Mouse (Mus musculus) intestine, embryonic 15.5 days (tissue): ENCODE measurements at regions not wholly inside any gene's neighbourhood (a gene's known extent, or its start where the extent isn't known, plus 50 kb on each side); places are given as distances from the start of the nearest gene placed in this dataset.

Source experiments
- ATAC-seq: fragments of 200-750 bp; cut with Nextera tagmentation; 2 replicates; pipeline ENCODE4 v1.8.0; 2017; ENCODE audit warnings: moderate TSS enrichment, moderate library complexity
- H3K27ac ChIP-seq: fragments of 300-500 bp; sonication (generic); 2 replicates; pipeline ENCODE4 v1.5.1; 2015; ENCODE audit warnings: mild to moderate bottlenecking, inconsistent platforms
- H3K27me3 ChIP-seq: fragments of 300-500 bp; sonication (generic); replicated peaks from 2 replicates; pipeline ENCODE4 v1.6.1; 2015; ENCODE audit warnings: inconsistent platforms
- H3K36me3 ChIP-seq: fragments of 300-500 bp; sonication (generic); 2 replicates; pipeline ENCODE4 v1.6.1; 2015; ENCODE audit warnings: inconsistent platforms
- H3K4me1 ChIP-seq: fragments of 300-500 bp; sonication (generic); replicated peaks from 2 replicates; pipeline ENCODE4 v1.6.1; 2015; ENCODE audit warnings: inconsistent platforms
- H3K4me2 ChIP-seq: fragments of 300-500 bp; sonication (generic); replicated peaks from 2 replicates; pipeline ENCODE4 v1.6.1; 2015; ENCODE audit warnings: mild to moderate bottlenecking, inconsistent platforms
- H3K4me3 ChIP-seq: fragments of 300-500 bp; sonication (generic); replicated peaks from 2 replicates; pipeline ENCODE4 v1.5.1; 2015; ENCODE audit warnings: inconsistent platforms
- H3K9ac ChIP-seq: fragments of 300-500 bp; sonication (generic); 2 replicates; pipeline ENCODE4 v1.6.1; 2015; ENCODE audit warnings: inconsistent platforms
- H3K9me3 ChIP-seq: fragments of 300-500 bp; sonication (generic); 2 replicates; pipeline ENCODE4 v1.6.1; 2016; ENCODE audit warnings: inconsistent platforms
- WGBS: fragments of 180-500 bp; shearing (Covaris S2); methylation state at CpG from one replicate; pipeline ENCODE4 v1.1.7; 2015; 5-methylcytosine and 5-hydroxymethylcytosine counted together

GRCm38 (mm10) chr10:117505057-117505456, 124.2 kb upstream of the Cpm start:
- WGBS, result 89% methylated on average over 3 of the region's 3 CpGs
- Histone ChIP-seq H3K4me1 (no peaks in the 10 kb centered on the region), H3K9me3 (no peaks in the 10 kb centered on the region), H3K4me3 (no peak overlapping the region), H3K36me3 (no peaks in the 10 kb centered on the region), H3K9ac (no peak overlapping the region), H3K4me2 (no peak overlapping the region), H3K27ac (no peak overlapping the region), H3K27me3 (no peaks in the 10 kb centered on the region)
- ATAC-seq, result no peak

DNA sequence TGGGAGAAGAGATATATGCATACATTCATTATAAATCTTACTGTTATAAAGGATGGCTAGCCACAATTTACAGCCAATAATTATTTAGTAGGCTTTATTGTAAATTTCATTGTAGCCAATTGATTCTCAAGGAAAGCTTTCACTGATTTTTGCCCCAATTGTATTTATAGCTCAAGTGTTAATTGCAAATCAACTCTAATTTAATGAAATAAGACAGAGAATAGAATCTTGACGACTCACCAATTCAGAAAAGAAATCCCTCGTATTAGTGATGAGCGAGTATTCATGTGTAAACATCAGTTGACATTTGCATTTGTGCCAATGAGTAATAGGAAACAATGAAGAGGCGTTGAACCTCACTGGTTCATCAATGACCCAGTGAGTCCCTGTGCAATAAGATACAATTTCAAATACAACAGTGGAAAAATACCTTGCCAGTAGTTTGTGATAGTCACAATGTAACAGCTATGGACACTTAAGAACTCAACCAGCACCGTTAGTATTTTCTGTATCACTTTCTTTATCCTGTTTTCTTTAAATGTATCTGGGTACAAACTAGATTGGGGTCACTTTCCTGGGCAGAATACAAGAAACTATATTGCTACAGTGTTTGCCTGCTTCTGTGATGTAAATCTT, 124.6 kb upstream of the Cpsf6 start:
- Histone ChIP-seq H3K36me3 (no peaks in the 10 kb centered on the region), H3K4me2 (no peak overlapping the region), H3K9me3 (no peaks in the 10 kb centered on the region), H3K4me1 (no peaks in the 10 kb centered on the region), H3K9ac (no peak overlapping the region), H3K27me3 (no peaks in the 10 kb centered on the region), H3K27ac (no peak overlapping the region), H3K4me3 (no peak overlapping the region)
- 75% methylated on average over 5 of the region's 5 CpGs for WGBS
- no peak for ATAC-seq

DNA sequence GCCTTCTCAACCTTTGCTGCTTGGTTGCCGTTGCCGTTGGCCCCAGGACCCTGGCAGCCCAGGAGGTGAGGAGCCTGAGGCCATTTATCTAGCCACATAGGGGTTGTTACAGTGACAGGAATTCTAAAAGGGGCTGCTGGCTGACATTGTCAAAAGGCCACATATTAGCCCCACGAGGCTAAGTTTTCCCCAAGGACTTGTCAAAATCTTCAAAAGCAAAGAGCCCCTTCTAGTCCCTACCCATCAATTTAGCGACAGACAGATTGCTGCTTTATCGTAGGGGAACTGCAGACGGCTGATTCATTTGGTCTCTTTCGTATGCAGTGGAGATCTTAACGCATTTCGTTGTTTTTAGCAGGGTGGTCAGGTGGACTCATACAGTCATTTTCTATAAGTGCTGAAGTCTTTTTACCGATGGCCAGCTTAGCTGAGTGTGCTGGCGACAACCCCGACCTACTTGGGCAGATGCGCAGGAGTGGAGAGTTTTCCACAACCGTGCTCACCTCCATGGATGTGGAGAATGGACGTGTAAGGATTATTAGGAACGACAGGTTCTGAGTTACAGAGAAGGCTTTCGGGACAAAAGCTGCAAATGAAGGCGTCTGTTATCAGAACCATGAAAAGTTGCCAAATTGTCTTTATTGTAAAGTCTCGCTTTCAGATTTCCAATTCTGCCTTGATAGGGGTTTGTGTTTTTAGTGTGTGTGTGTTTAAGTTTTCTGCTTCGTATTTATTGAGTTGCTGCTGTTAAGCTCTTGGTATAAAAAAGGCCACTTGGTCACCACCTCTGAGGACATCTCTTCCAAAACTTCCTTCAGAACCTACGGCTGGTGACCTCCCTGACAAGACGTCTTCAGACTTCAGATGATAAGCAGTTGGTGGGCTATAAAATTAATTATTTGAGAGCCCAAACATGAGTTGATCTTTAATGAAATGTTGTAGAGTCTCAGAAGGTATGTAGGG, 123.7 kb upstream of the Cpsf6 start:
- Histone ChIP-seq H3K4me2 (no peak overlapping the region), H3K9ac (no peak overlapping the region), H3K9me3 (no peaks in the 10 kb centered on the region), H3K36me3 (no peaks in the 10 kb centered on the region), H3K4me1 (no peaks in the 10 kb centered on the region), H3K27me3 (no peaks in the 10 kb centered on the region), H3K27ac (no peak overlapping the region), H3K4me3 (no peak overlapping the region)
- no peak for ATAC-seq
- 80% methylated on average over 22 of the region's 22 CpGs for WGBS

- H3K9ac ChIP-seq, result no peak overlapping the region
- H3K27ac ChIP-seq, result no peak overlapping the region
- H3K4me1 ChIP-seq, result no peaks in the 10 kb centered on the region
- H3K4me2 ChIP-seq, result no peak overlapping the region
- WGBS, result 88% methylated on average over 9 of the region's 9 CpGs
- no peak for ATAC-seq
- H3K9me3 ChIP-seq, result no peaks in the 10 kb centered on the region
- no peaks in the 10 kb centered on the region for H3K27me3 ChIP-seq
- H3K4me3 ChIP-seq, result no peak overlapping the region
- no peaks in the 10 kb centered on the region for H3K36me3 ChIP-seq
These were observed 122.9 kb upstream of the Cpsf6 start for GRCm38 (mm10) chr10:117502731-117503130.

DNA sequence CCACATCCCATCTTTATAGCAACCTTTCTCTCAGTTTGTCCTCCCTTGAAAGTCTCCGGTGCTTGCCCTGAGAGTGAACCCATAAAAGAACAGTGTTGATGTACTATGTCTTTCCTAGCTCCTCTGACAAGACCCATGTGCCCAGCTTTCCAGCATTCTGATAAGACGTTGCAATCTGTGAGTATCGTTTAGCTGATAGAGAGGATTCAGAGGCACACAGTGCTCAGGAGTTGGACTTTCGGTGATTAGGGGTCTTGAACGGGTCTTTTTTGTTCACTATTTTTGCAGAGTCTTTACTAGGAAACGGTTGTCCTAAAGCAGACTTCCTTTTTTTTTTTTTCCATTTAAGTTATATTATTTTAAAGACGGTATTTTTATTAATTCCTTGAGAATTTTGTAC, 122.3 kb upstream of the Cpsf6 start:
- no peak for ATAC-seq
- Histone ChIP-seq H3K4me3 (no peak overlapping the region), H3K4me1 (no peaks in the 10 kb centered on the region), H3K9ac (no peak overlapping the region), H3K27ac (no peak overlapping the region), H3K4me2 (no peak overlapping the region), H3K27me3 (no peaks in the 10 kb centered on the region), H3K36me3 (no peaks in the 10 kb centered on the region), H3K9me3 (no peaks in the 10 kb centered on the region)
- 67% methylated on average over 7 of the region's 7 CpGs for WGBS

DNA sequence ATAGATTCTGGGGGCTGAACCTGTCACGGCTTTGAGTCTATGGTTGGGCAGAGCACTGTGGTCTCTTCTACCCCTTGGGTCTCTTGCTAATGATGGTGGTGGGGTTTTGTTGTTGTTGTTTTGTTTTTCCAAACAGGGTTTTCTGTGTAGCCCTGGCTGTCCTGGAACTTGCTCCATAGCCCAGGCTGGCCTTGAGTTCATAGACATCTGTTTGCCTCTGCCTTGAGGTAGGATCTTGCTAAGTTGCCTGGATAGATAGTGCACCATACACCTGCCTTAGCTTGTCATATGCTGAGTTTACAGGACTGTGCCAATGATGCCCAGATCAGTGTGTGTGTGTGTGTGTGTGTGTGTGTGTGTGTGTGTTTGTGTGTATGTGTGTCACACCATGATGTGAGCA, 121.6 kb upstream of the Cpsf6 start:
- Histone ChIP-seq H3K27ac (no peak overlapping the region), H3K27me3 (no peaks in the 10 kb centered on the region), H3K4me1 (no peaks in the 10 kb centered on the region), H3K4me3 (no peak overlapping the region), H3K36me3 (no peaks in the 10 kb centered on the region), H3K9ac (no peak overlapping the region), H3K4me2 (no peak overlapping the region), H3K9me3 (no peaks in the 10 kb centered on the region)
- ATAC-seq, result no peak
- 90% methylated on average over 1 of the region's 1 CpGs for WGBS

DNA sequence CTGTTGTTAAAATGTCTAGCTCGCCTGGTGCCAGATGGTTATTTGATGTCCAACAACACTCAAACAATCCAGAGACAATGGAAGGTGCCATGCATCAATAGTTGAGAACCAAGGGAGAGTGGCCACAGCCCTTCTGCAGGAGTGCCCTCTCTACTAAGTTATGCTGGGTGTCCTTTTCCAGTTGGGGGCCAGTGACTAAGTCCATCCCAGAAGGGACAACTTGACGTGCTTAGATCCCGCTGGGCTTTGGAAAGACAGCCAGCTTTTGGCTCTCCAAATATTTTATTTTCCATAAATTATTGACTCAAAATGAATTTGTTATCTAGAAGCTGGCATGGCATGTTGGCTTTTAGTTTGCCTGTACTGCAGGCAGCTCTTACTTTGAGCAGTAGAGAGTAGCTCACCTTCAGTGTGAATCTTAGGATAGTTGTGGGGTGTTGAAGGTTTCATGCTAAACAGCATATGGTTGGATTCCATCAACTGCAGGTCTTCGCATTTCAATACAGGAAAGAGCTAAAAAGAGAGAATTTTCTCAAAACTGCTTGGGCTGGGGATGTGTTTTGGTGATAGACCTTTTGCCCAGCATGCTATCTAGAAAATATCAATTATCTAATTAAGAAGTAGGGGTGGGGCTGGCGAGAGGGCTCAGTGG, 120.8 kb upstream of the Cpsf6 start:
- Histone ChIP-seq H3K36me3 (no peaks in the 10 kb centered on the region), H3K9ac (no peak overlapping the region), H3K4me1 (no peaks in the 10 kb centered on the region), H3K4me2 (no peak overlapping the region), H3K9me3 (no peaks in the 10 kb centered on the region), H3K27me3 (no peaks in the 10 kb centered on the region), H3K4me3 (no peak overlapping the region), H3K27ac (no peak overlapping the region)
- WGBS, result 91% methylated on average over 5 of the region's 5 CpGs
- no peak for ATAC-seq

- WGBS, result 81% methylated on average over 6 of the region's 6 CpGs
- Histone ChIP-seq H3K4me3 (no peak overlapping the region), H3K27me3 (no peaks in the 10 kb centered on the region), H3K36me3 (no peaks in the 10 kb centered on the region), H3K4me2 (no peak overlapping the region), H3K9me3 (no peaks in the 10 kb centered on the region), H3K27ac (no peak overlapping the region), H3K9ac (no peak overlapping the region), H3K4me1 (no peaks in the 10 kb centered on the region)
- ATAC-seq, result no peak
These were observed 120.1 kb upstream of the Cpsf6 start for GRCm38 (mm10) chr10:117499864-117500453.

DNA sequence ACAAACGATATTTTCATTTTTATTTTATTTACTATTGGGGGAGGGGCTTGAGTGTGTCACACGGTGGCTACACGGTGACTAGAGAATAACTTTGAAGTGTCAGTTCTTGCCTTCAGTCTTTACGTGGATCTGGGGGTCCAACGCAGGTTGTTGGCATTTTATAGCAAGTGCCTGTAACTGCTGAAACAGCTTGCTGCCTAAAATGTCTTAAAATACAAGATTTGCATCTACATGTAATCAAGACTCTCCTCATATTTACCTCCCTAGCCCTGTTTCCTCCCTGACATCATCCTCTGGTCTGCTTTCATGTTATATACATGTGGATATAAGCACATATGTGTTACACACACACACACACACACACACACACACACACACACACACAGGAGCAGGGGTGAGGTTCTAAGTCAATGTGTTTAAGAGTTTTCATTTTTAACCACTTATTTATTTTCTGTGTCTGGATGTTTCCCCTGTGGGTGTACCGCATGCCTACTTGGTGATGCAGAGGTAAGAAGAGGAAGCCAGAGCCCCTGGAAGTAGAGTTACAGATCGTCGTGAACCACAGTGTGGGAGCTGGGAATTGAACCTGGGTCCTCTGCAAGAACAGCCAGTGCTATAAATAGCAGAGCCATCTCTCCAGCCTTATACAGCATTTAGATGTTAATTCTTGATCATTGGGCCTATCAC, 119.5 kb upstream of the Cpsf6 start:
- WGBS, result 86% methylated on average over 8 of the region's 8 CpGs
- H3K4me3 ChIP-seq, result no peak overlapping the region
- no peak overlapping the region for H3K9ac ChIP-seq
- H3K36me3 ChIP-seq, result no peaks in the 10 kb centered on the region
- no peaks in the 10 kb centered on the region for H3K4me1 ChIP-seq
- H3K27me3 ChIP-seq, result no peaks in the 10 kb centered on the region
- no peak for ATAC-seq
- H3K27ac ChIP-seq, result no peak overlapping the region
- no peaks in the 10 kb centered on the region for H3K9me3 ChIP-seq
- no peak overlapping the region for H3K4me2 ChIP-seq

GRCm38 (mm10) chr10:117498497-117498896, 118.7 kb upstream of the Cpsf6 start:
- no peak overlapping the region for H3K9ac ChIP-seq
- H3K4me2 ChIP-seq, result no peak overlapping the region
- ATAC-seq, result no peak
- no peaks in the 10 kb centered on the region for H3K4me1 ChIP-seq
- no peaks in the 10 kb centered on the region for H3K9me3 ChIP-seq
- H3K36me3 ChIP-seq, result no peaks in the 10 kb centered on the region
- no peak overlapping the region for H3K27ac ChIP-seq
- H3K4me3 ChIP-seq, result no peak overlapping the region
- 58% methylated on average over 6 of the region's 6 CpGs for WGBS
- H3K27me3 ChIP-seq, result no peaks in the 10 kb centered on the region

- ATAC-seq, result no peak
- H3K9me3 ChIP-seq, result no peaks in the 10 kb centered on the region
- H3K27me3 ChIP-seq, result no peaks in the 10 kb centered on the region
- 69% methylated on average over 16 of the region's 16 CpGs for WGBS
- no peak overlapping the region for H3K4me2 ChIP-seq
- no peak overlapping the region for H3K9ac ChIP-seq
- H3K36me3 ChIP-seq, result no peaks in the 10 kb centered on the region
- no peak overlapping the region for H3K4me3 ChIP-seq
- H3K27ac ChIP-seq, result no peak overlapping the region
- H3K4me1 ChIP-seq, result no peaks in the 10 kb centered on the region
These were observed 117.9 kb upstream of the Cpsf6 start for GRCm38 (mm10) chr10:117497565-117498256.
